Mouse (Mus musculus) kidney, postnatal 14 days (tissue): ENCODE results near the gene Iars.
"Not testable (repeated sequence)": the region's sequence is repeated elsewhere in the genome, so short reads cannot be mapped to it uniquely, and the experiment has no call there.

Experiments used
- DNase-seq: peaks from one replicate; pipeline ENCODE4 v3.0.0; 2022; ENCODE audit warnings: mixed read lengths

The Iars gene

GRCm38 (mm10) chr13:49741285-49742040 is 59.6 kb downstream of the Iars start:
- no peak for DNase-seq

- DNase-seq = no peak
Observed at GRCm38 (mm10) chr13:49756591-49756990, 74.7 kb downstream of the Iars start.

GRCm38 (mm10) chr13:49757966-49758365 is 76.1 kb downstream of the Iars start:
- no peak for DNase-seq

- DNase-seq = no peak
Observed at GRCm38 (mm10) chr13:49760675-49761074, 78.8 kb downstream of the Iars start.

GRCm38 (mm10) chr13:49762208-49762607 is 80.3 kb downstream of the Iars start:
- no peak for DNase-seq

GRCm38 (mm10) chr13:49765306-49765705 is 83.4 kb downstream of the Iars start:
- no peak for DNase-seq

- DNase-seq = no peak
Observed at GRCm38 (mm10) chr13:49766269-49766668, 84.4 kb downstream of the Iars start.

GRCm38 (mm10) chr13:49768048-49768447 is 86.1 kb downstream of the Iars start:
- no peak for DNase-seq

GRCm38 (mm10) chr13:49769111-49769510 is 87.2 kb downstream of the Iars start:
- DNase-seq = no peak

GRCm38 (mm10) chr13:49771536-49771935 is 89.6 kb downstream of the Iars start:
- not testable (repeated sequence) for DNase-seq
